Mouse (Mus musculus) olfactory bulb, adult 2 months (tissue): ENCODE data around the gene Lyz2.

Experiments
- CTCF ChIP-seq: fragments of 200-500 bp; IDR thresholded peaks from 2 replicates; pipeline ENCODE4 v1.5.1; 2012; ENCODE audit warnings: low read depth, mild to moderate bottlenecking, low read length, moderate library complexity; ENCODE audit not compliant: insufficient read depth
- POLR2A ChIP-seq: fragments of 200-500 bp; IDR thresholded peaks from 2 replicates; pipeline ENCODE4 v1.6.1; 2012; ENCODE audit warnings: mild to moderate bottlenecking, low read depth, low read length, moderate library complexity; ENCODE audit not compliant: insufficient read depth

- TF ChIP-seq CTCF, result no peak
- no peak for TF ChIP-seq POLR2A
Observed at GRCm38 (mm10) chr10:117229826-117230225, 52.3 kb downstream of the Lyz2 start.
